Mouse (Mus musculus) MEL (cell line): ENCODE results near the gene Gm20388.

Experiments
- CHD2 ChIP-seq: IDR thresholded peaks from 2 replicates; pipeline ENCODE4 v1.6.1; 2011; ENCODE audit warnings: low read length, improper control_type of control experiment
- CTCF ChIP-seq, 3 experiments: IDR thresholded peaks in 2 of 3; conservative IDR thresholded peaks in 1 of 3; 2 replicates each; pipeline ENCODE4 v1.5.1; 2011 to 2012; ENCODE audit warnings: low read length in 3 of 3, low read depth in 2 of 3, mild to moderate bottlenecking in 2 of 3, improper control_type of control experiment in 1 of 3, inconsistent platforms in 1 of 3, mixed read lengths in 1 of 3, moderate library complexity in 1 of 3; ENCODE audit not compliant: control insufficient read depth in 1 of 3, insufficient read depth in 1 of 3, poor library complexity in 1 of 3, severe bottlenecking in 1 of 3
- EP300 ChIP-seq, 2 experiments: IDR thresholded peaks; 2 replicates each; pipeline ENCODE4 v1.6.1; 2011; ENCODE audit warnings: improper control_type of control experiment in 2 of 2, low read length in 2 of 2, low read depth in 1 of 2, mild to moderate bottlenecking in 1 of 2
- HCFC1 ChIP-seq: IDR thresholded peaks from 2 replicates; pipeline ENCODE4 v1.6.1; 2012; ENCODE audit warnings: low read depth, mild to moderate bottlenecking, inconsistent platforms, low read length, improper control_type of control experiment, moderate library complexity
- MEF2A ChIP-seq: IDR thresholded peaks from 2 replicates; pipeline ENCODE4 v1.6.1; 2014; ENCODE audit warnings: low read depth, mild to moderate bottlenecking, inconsistent platforms, low read length, improper control_type of control experiment; ENCODE audit not compliant: poor library complexity, insufficient replicate concordance, severe bottlenecking; ENCODE audit errors: extremely low read depth
- MYB ChIP-seq: IDR thresholded peaks from 2 replicates; pipeline ENCODE4 v1.6.1; 2011; ENCODE audit warnings: mild to moderate bottlenecking, low read depth, low read length, improper control_type of control experiment
- POLR2AphosphoS2 ChIP-seq: IDR thresholded peaks from 2 replicates; pipeline ENCODE4 v1.6.1; 2011; ENCODE audit warnings: low read length, improper control_type of control experiment
- RAD21 ChIP-seq: IDR thresholded peaks from 2 replicates; pipeline ENCODE4 v1.6.1; 2011; ENCODE audit warnings: mild to moderate bottlenecking, low read depth, low read length, improper control_type of control experiment
- UBTF ChIP-seq: IDR thresholded peaks from 2 replicates; pipeline ENCODE4 v1.6.1; 2012; ENCODE audit warnings: low read depth, mild to moderate bottlenecking, inconsistent platforms, low read length, improper control_type of control experiment, moderate library complexity, borderline replicate concordance; ENCODE audit not compliant: insufficient read depth
- USF1 ChIP-seq: IDR thresholded peaks from 2 replicates; pipeline ENCODE4 v1.6.1; 2014; ENCODE audit warnings: low read depth, mild to moderate bottlenecking, inconsistent platforms, low read length, improper control_type of control experiment, moderate library complexity
- USF2 ChIP-seq, 2 experiments: IDR thresholded peaks; 2 replicates each; pipeline ENCODE4 v1.6.1; 2011 to 2012; ENCODE audit warnings: improper control_type of control experiment in 2 of 2, low read length in 2 of 2, borderline replicate concordance in 1 of 2, inconsistent platforms in 1 of 2, low read depth in 1 of 2, mild to moderate bottlenecking in 1 of 2; ENCODE audit not compliant: insufficient read depth in 1 of 2
- ZC3H11A ChIP-seq: IDR thresholded peaks from 2 replicates; pipeline ENCODE4 v1.6.1; 2012; ENCODE audit warnings: low read depth, mild to moderate bottlenecking, inconsistent platforms, low read length, improper control_type of control experiment
- ZNF384 ChIP-seq: IDR thresholded peaks from 2 replicates; pipeline ENCODE4 v1.6.1; 2012; ENCODE audit warnings: low read depth, mild to moderate bottlenecking, inconsistent platforms, low read length, improper control_type of control experiment

DNA sequence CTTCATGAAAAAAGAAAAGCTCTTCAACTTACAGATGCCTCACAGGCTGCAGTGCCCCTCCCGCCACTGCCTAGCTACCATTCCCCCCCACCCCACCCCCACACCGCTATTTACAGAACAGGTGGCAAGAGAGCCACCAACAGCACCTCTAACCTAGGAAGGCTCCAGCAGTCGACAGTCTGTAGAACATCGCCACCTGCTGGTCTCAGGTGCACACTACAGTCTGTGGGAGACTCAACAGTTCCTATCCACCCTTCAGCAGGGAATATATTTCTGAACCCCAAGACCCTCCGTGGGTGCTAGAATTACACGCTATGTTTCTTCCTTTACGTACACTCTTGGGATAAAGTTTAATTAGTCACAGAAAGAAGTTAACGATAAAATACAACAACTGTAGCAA, 4457.6 kb downstream of the Gm20388 start:
- peak; percentile 68 for TF ChIP-seq RAD21
- TF ChIP-seq CTCF (IDR thresholded peaks at IDR 0.05 in 2 of 3, conservative IDR thresholded peaks at IDR 0.05 in 1 of 3; ENCODE audit: control insufficient read depth in 1 of 3, insufficient read depth in 1 of 3, low read depth in 2 of 3, low read length in 3 of 3, poor library complexity in 1 of 3, severe bottlenecking in 1 of 3) = peak; percentile 75 to 85 (median 82)
- TF ChIP-seq UBTF = no peak
- TF ChIP-seq POLR2AphosphoS2 = no peak
- TF ChIP-seq USF1 = no peak
- no peak for TF ChIP-seq EP300 (IDR thresholded peaks at IDR 0.05; ENCODE audit: low read depth in 1 of 2, low read length in 2 of 2)
- no peak for TF ChIP-seq ZC3H11A
- TF ChIP-seq ZNF384 = no peak
- no peak for TF ChIP-seq HCFC1
- TF ChIP-seq USF2 (IDR thresholded peaks at IDR 0.05; ENCODE audit: borderline replicate concordance in 1 of 2, insufficient read depth in 1 of 2, low read depth in 1 of 2, low read length in 2 of 2) = no peak
- TF ChIP-seq CHD2 = no peak
- TF ChIP-seq MYB = no peak
- TF ChIP-seq MEF2A = no peak
